Mouse (Mus musculus): Measurements from ENCODE around the gene Ing2. TPM values are rescaled to one million over a fixed set of nuclear protein-coding genes. Genes with fewer than 3 reads are reported as not detected.

The Ing2 gene
- total RNA-seq, 1 experiment, result 12.2 TPM

DNA sequence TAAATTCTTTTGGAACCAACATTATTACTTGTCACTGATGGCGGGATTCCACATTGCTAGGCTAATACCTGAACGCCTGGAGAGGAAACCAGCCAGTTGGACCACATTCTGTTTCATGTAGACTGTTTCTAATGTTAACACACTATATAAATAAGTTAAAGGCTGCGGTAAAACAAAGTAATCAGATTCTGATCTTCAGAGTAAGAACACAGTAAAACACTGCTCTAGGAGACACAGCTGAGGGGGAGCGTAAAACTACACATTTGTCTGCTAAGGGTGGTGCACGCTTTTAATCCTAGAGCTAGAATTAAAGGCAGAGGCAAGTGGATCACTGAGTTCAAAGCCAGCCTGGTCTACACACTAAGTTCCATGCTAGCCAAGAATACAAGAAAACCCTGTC lies 12.6 kb downstream of the Ing2 start:
- no peak for DNase-seq (ENCODE audit: low read depth, low spot score)

GRCm38 (mm10) chr8:47660394-47660793 lies 15.0 kb downstream of the Ing2 start:
- H3K36me3 ChIP-seq (ENCODE audit: control insufficient read depth, insufficient read depth, low read length, poor library complexity, severe bottlenecking), result no peaks in the 10 kb centered on the region
- H3K27ac ChIP-seq (ENCODE audit: insufficient read depth, low read depth, low read length, poor library complexity, severe bottlenecking), result no peak overlapping the region
- TF ChIP-seq CHD2 (IDR thresholded peaks at IDR 0.05; ENCODE audit: low read depth, low read length) (no peak), HCFC1 (IDR thresholded peaks at IDR 0.05; ENCODE audit: borderline replicate concordance, insufficient read depth, low read length) (no peak), MAFK (IDR thresholded peaks at IDR 0.05; ENCODE audit: insufficient read depth, low read depth, low read length) (no peak), ZNF384 (IDR thresholded peaks at IDR 0.05; ENCODE audit: low read depth, low read length) (no peak), ZC3H11A (IDR thresholded peaks at IDR 0.05; ENCODE audit: borderline replicate concordance, low read depth, low read length) (no peak)
- no peaks in the 10 kb centered on the region for H3K9me3 ChIP-seq (ENCODE audit: control insufficient read depth, insufficient read depth, low read depth, low read length)
- no peak for DNase-seq (ENCODE audit: low read depth, low spot score)
- H3K9ac ChIP-seq (ENCODE audit: insufficient read depth, low read depth, low read length, poor library complexity, severe bottlenecking), result no peak overlapping the region
- H3K4me1 ChIP-seq (ENCODE audit: control insufficient read depth in 2 of 2, insufficient read depth in 2 of 2, low read length in 2 of 2, poor library complexity in 1 of 2), result no peaks in the 10 kb centered on the region
- no peak overlapping the region for H3K4me3 ChIP-seq (ENCODE audit: insufficient read depth in 1 of 2, low read depth in 1 of 2, low read length in 2 of 2, poor library complexity in 1 of 2, severe bottlenecking in 1 of 2)
- in situ Hi-C loops (cut with MboI; ENCODE audit: low sequenced_read_pairs in 2 of 2, unreplicated experiment in 2 of 2), result no loop called here

More for the DNA sequence above, 12.6 kb downstream of the Ing2 start:
- in situ Hi-C loops (cut with MboI; ENCODE audit: low sequenced_read_pairs in 2 of 2, unreplicated experiment in 2 of 2), result no loop called here
- TF ChIP-seq MAFK (IDR thresholded peaks at IDR 0.05; ENCODE audit: insufficient read depth, low read depth, low read length) (no peak), CHD2 (IDR thresholded peaks at IDR 0.05; ENCODE audit: low read depth, low read length) (no peak), ZNF384 (IDR thresholded peaks at IDR 0.05; ENCODE audit: low read depth, low read length) (no peak), ZC3H11A (IDR thresholded peaks at IDR 0.05; ENCODE audit: borderline replicate concordance, low read depth, low read length) (no peak), HCFC1 (IDR thresholded peaks at IDR 0.05; ENCODE audit: borderline replicate concordance, insufficient read depth, low read length) (no peak)
- Histone ChIP-seq H3K4me3 (ENCODE audit: insufficient read depth in 1 of 2, low read depth in 1 of 2, low read length in 2 of 2, poor library complexity in 1 of 2, severe bottlenecking in 1 of 2) (no peak overlapping the region), H3K9ac (ENCODE audit: insufficient read depth, low read depth, low read length, poor library complexity, severe bottlenecking) (no peak overlapping the region), H3K9me3 (ENCODE audit: control insufficient read depth, insufficient read depth, low read depth, low read length) (no peaks in the 10 kb centered on the region), H3K36me3 (ENCODE audit: control insufficient read depth, insufficient read depth, low read length, poor library complexity, severe bottlenecking) (no peaks in the 10 kb centered on the region), H3K27ac (ENCODE audit: insufficient read depth, low read depth, low read length, poor library complexity, severe bottlenecking) (no peak overlapping the region), H3K4me1 (ENCODE audit: control insufficient read depth in 2 of 2, insufficient read depth in 2 of 2, low read length in 2 of 2, poor library complexity in 1 of 2) (no peaks in the 10 kb centered on the region)

GRCm38 (mm10) chr8:47659463-47659862 lies 15.9 kb downstream of the Ing2 start:
- Histone ChIP-seq H3K9ac (ENCODE audit: insufficient read depth, low read depth, low read length, poor library complexity, severe bottlenecking) (no peak overlapping the region), H3K4me3 (ENCODE audit: insufficient read depth in 1 of 2, low read depth in 1 of 2, low read length in 2 of 2, poor library complexity in 1 of 2, severe bottlenecking in 1 of 2) (no peak overlapping the region), H3K4me1 (ENCODE audit: control insufficient read depth in 2 of 2, insufficient read depth in 2 of 2, low read length in 2 of 2, poor library complexity in 1 of 2) (no peaks in the 10 kb centered on the region), H3K36me3 (ENCODE audit: control insufficient read depth, insufficient read depth, low read length, poor library complexity, severe bottlenecking) (no peaks in the 10 kb centered on the region), H3K27ac (ENCODE audit: insufficient read depth, low read depth, low read length, poor library complexity, severe bottlenecking) (no peak overlapping the region), H3K9me3 (ENCODE audit: control insufficient read depth, insufficient read depth, low read depth, low read length) (no peaks in the 10 kb centered on the region)
- in situ Hi-C loops (cut with MboI; ENCODE audit: low sequenced_read_pairs in 2 of 2, unreplicated experiment in 2 of 2), result no loop called here
- no peak for DNase-seq (ENCODE audit: low read depth, low spot score)
- TF ChIP-seq CHD2 (IDR thresholded peaks at IDR 0.05; ENCODE audit: low read depth, low read length), result no peak
- TF ChIP-seq ZC3H11A (IDR thresholded peaks at IDR 0.05; ENCODE audit: borderline replicate concordance, low read depth, low read length), result no peak
- no peak for TF ChIP-seq MAFK (IDR thresholded peaks at IDR 0.05; ENCODE audit: insufficient read depth, low read depth, low read length)
- no peak for TF ChIP-seq HCFC1 (IDR thresholded peaks at IDR 0.05; ENCODE audit: borderline replicate concordance, insufficient read depth, low read length)
- no peak for TF ChIP-seq ZNF384 (IDR thresholded peaks at IDR 0.05; ENCODE audit: low read depth, low read length)

DNA sequence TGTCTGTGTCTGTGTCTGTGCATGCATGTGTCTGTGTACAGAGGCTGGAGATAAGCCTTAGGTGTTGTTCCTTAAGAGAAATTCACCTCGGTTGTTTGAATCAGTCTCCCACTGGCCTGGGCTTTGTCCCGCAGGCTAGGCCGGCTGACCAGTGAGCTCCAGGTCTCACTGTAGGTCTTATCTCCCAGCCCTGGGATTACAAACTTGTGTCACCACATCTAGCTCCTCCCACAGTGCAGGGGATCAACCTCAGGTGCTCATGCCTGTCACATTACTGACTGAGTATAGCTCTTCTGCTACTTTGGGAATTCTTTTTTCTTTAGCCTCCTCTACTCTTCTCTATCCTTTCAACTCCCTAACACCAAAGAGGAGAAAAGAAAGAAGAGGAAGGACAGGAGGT lies 20.9 kb downstream of the Ing2 start:
- no peaks in the 10 kb centered on the region for H3K9me3 ChIP-seq (ENCODE audit: control insufficient read depth, insufficient read depth, low read depth, low read length)
- no peak overlapping the region for H3K4me3 ChIP-seq (ENCODE audit: insufficient read depth in 1 of 2, low read depth in 1 of 2, low read length in 2 of 2, poor library complexity in 1 of 2, severe bottlenecking in 1 of 2)
- no peaks in the 10 kb centered on the region for H3K36me3 ChIP-seq (ENCODE audit: control insufficient read depth, insufficient read depth, low read length, poor library complexity, severe bottlenecking)
- no peak for TF ChIP-seq ZC3H11A (IDR thresholded peaks at IDR 0.05; ENCODE audit: borderline replicate concordance, low read depth, low read length)
- no peak for TF ChIP-seq ZNF384 (IDR thresholded peaks at IDR 0.05; ENCODE audit: low read depth, low read length)
- no peak for TF ChIP-seq MAFK (IDR thresholded peaks at IDR 0.05; ENCODE audit: insufficient read depth, low read depth, low read length)
- TF ChIP-seq HCFC1 (IDR thresholded peaks at IDR 0.05; ENCODE audit: borderline replicate concordance, insufficient read depth, low read length), result no peak
- no peak for TF ChIP-seq CHD2 (IDR thresholded peaks at IDR 0.05; ENCODE audit: low read depth, low read length)
- in situ Hi-C loops (cut with MboI; ENCODE audit: low sequenced_read_pairs in 2 of 2, unreplicated experiment in 2 of 2), result no loop called here
- no peak overlapping the region for H3K9ac ChIP-seq (ENCODE audit: insufficient read depth, low read depth, low read length, poor library complexity, severe bottlenecking)
- no peak overlapping the region for H3K27ac ChIP-seq (ENCODE audit: insufficient read depth, low read depth, low read length, poor library complexity, severe bottlenecking)
- DNase-seq (ENCODE audit: low read depth, low spot score), result no peak
- H3K4me1 ChIP-seq (ENCODE audit: control insufficient read depth in 2 of 2, insufficient read depth in 2 of 2, low read length in 2 of 2, poor library complexity in 1 of 2), result no peaks in the 10 kb centered on the region

GRCm38 (mm10) chr8:47652737-47653076 lies 22.6 kb downstream of the Ing2 start:
- H3K4me3 ChIP-seq (ENCODE audit: insufficient read depth in 1 of 2, low read depth in 1 of 2, low read length in 2 of 2, poor library complexity in 1 of 2, severe bottlenecking in 1 of 2), result no peak overlapping the region
- no peak for TF ChIP-seq MAFK (IDR thresholded peaks at IDR 0.05; ENCODE audit: insufficient read depth, low read depth, low read length)
- TF ChIP-seq ZNF384 (IDR thresholded peaks at IDR 0.05; ENCODE audit: low read depth, low read length), result no peak
- TF ChIP-seq CHD2 (IDR thresholded peaks at IDR 0.05; ENCODE audit: low read depth, low read length), result no peak
- TF ChIP-seq ZC3H11A (IDR thresholded peaks at IDR 0.05; ENCODE audit: borderline replicate concordance, low read depth, low read length), result no peak
- no peak for TF ChIP-seq HCFC1 (IDR thresholded peaks at IDR 0.05; ENCODE audit: borderline replicate concordance, insufficient read depth, low read length)
- no peak overlapping the region for H3K9ac ChIP-seq (ENCODE audit: insufficient read depth, low read depth, low read length, poor library complexity, severe bottlenecking)
- in situ Hi-C loops (cut with MboI; ENCODE audit: low sequenced_read_pairs in 2 of 2, unreplicated experiment in 2 of 2), result no loop called here
- no peaks in the 10 kb centered on the region for H3K36me3 ChIP-seq (ENCODE audit: control insufficient read depth, insufficient read depth, low read length, poor library complexity, severe bottlenecking)
- peaks cover 0 to 3% of the 10 kb centered on the region in 2 experiments; a peak in 2 of 4 replicates for H3K4me1 ChIP-seq (ENCODE audit: control insufficient read depth in 2 of 2, insufficient read depth in 2 of 2, low read length in 2 of 2, poor library complexity in 1 of 2)
- no peak for DNase-seq (ENCODE audit: low read depth, low spot score)
- no peak overlapping the region for H3K27ac ChIP-seq (ENCODE audit: insufficient read depth, low read depth, low read length, poor library complexity, severe bottlenecking)
- no peaks in the 10 kb centered on the region for H3K9me3 ChIP-seq (ENCODE audit: control insufficient read depth, insufficient read depth, low read depth, low read length)

Data from ES-E14 (cell line).